Mouse (Mus musculus) heart, postnatal 36 days (tissue): ENCODE measurements at regions not wholly inside any gene's neighbourhood (a gene's known extent, or its start where the extent isn't known, plus 50 kb on each side); places are given as distances from the start of the nearest gene placed in this dataset.
"Not testable (repeated sequence)": the region's sequence is repeated elsewhere in the genome, so short reads cannot be mapped to it uniquely, and the experiment has no call there.

Experiments used
- DNase-seq, 2 experiments: peaks; one replicate each; pipeline ENCODE4 v3.0.0; 2021 to 2022
- intact Hi-C: fragments of 180-260 bp; cut with DNase I; formaldehyde crosslinking; loops from one replicate; pipeline ENCODE4 v1.15.1; 2025

GRCm38 (mm10) chr16:25478300-25478699, 191.7 kb downstream of the Tprg start:
- DNase-seq, result no peak
- intact Hi-C loops, result no loop called here

GRCm38 (mm10) chr16:25483831-25484254, 197.2 kb downstream of the Tprg start:
- intact Hi-C loops, result no loop called here
- DNase-seq, result peak in 1 of 2 experiments; percentile 5

- DNase-seq, result no peak
- intact Hi-C loops, result no loop called here
Measured at GRCm38 (mm10) chr16:25485007-25485406, 198.4 kb downstream of the Tprg start.

GRCm38 (mm10) chr16:25486477-25487094, 197.0 kb upstream of the Trp63 start:
- intact Hi-C loops, result no loop called here

GRCm38 (mm10) chr16:25490847-25491246, 192.7 kb upstream of the Trp63 start:
- no peak for DNase-seq
- intact Hi-C loops, result no loop called here

More at GRCm38 (mm10) chr16:25486477-25487094, 197.0 kb upstream of the Trp63 start:
- DNase-seq, result no peak

GRCm38 (mm10) chr16:25494153-25494552, 189.4 kb upstream of the Trp63 start:
- no peak for DNase-seq
- intact Hi-C loops, result loop anchor here (2.0 kb wide), 1 partner anchor 15 kb away; no protein-coding TSS in a partner anchor

GRCm38 (mm10) chr16:25495586-25496196, 187.9 kb upstream of the Trp63 start:
- intact Hi-C loops, result loop anchor here (2.0 kb wide), 1 partner anchor 13 kb away; no protein-coding TSS in a partner anchor
- DNase-seq, result no peak

- intact Hi-C loops, result no loop called here
- no peak for DNase-seq
Measured at GRCm38 (mm10) chr16:25504829-25505228, 178.7 kb upstream of the Trp63 start.

GRCm38 (mm10) chr16:25517114-25517868, 166.3 kb upstream of the Trp63 start:
- DNase-seq, result no peak
- intact Hi-C loops, result no loop called here

- DNase-seq, intact Hi-C loops: not testable (repeated sequence)
Measured at GRCm38 (mm10) chr16:25523141-25523540, 160.4 kb upstream of the Trp63 start.

- no peak for DNase-seq
- intact Hi-C loops, result no loop called here
Measured at GRCm38 (mm10) chr16:25523621-25524020, 159.9 kb upstream of the Trp63 start.

- no peak for DNase-seq
- intact Hi-C loops, result no loop called here
Measured at GRCm38 (mm10) chr16:25527850-25528249, 155.7 kb upstream of the Trp63 start.

GRCm38 (mm10) chr16:25528313-25528712, 155.2 kb upstream of the Trp63 start:
- no peak for DNase-seq
- intact Hi-C loops, result no loop called here

GRCm38 (mm10) chr16:25529681-25530080, 153.9 kb upstream of the Trp63 start:
- intact Hi-C loops, result no loop called here
- DNase-seq, result no peak

GRCm38 (mm10) chr16:25531761-25532336, 151.7 kb upstream of the Trp63 start:
- intact Hi-C loops, result no loop called here
- no peak for DNase-seq

- DNase-seq, result no peak
- intact Hi-C loops, result no loop called here
Measured at GRCm38 (mm10) chr16:25532519-25533205, 150.9 kb upstream of the Trp63 start.

GRCm38 (mm10) chr16:25533206-25533580, 150.4 kb upstream of the Trp63 start:
- DNase-seq, result peak in 1 of 2 experiments; percentile 20
- intact Hi-C loops, result no loop called here

GRCm38 (mm10) chr16:25536550-25536949, 147.0 kb upstream of the Trp63 start:
- no peak for DNase-seq
- intact Hi-C loops, result no loop called here

GRCm38 (mm10) chr16:25549542-25550110, 133.9 kb upstream of the Trp63 start:
- no peak for DNase-seq
- intact Hi-C loops, result no loop called here

- intact Hi-C loops, result no loop called here
- DNase-seq, result no peak
Measured at GRCm38 (mm10) chr16:25557181-25557580, 126.4 kb upstream of the Trp63 start.
